Mouse (Mus musculus): ENCODE results near the gene Ablim1. TPM values are rescaled to one million over a fixed set of nuclear protein-coding genes. Genes with fewer than 3 reads are reported as not detected.
A peak's percentile ranks its signal among the peaks of the same experiment; 100 is the strongest.

The Ablim1 gene
- total RNA-seq, 2 experiments from 2014 or later = 50.9 to 59.8 TPM

DNA sequence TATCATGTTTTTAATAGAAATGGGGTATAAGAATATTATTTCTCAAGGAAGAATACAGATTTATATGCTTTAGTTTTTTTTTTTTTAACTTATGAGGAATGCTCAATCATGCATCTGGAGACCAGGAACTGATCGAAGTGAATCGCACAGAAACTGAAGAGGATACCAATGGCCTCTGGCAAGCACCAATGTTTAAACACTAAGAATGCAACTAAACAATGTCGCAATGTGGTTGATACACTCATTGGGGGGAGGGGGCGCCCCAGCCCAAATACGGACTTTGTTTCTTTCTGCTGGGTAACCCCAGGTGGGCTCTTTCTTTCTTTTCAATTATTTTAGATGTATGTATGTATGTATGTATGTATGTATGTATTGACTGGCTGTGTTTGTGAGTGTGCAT, 90.3 kb downstream of the Ablim1 start:
- DNase-seq (ENCODE audit: low spot score in 2 of 2) = no peak

DNA sequence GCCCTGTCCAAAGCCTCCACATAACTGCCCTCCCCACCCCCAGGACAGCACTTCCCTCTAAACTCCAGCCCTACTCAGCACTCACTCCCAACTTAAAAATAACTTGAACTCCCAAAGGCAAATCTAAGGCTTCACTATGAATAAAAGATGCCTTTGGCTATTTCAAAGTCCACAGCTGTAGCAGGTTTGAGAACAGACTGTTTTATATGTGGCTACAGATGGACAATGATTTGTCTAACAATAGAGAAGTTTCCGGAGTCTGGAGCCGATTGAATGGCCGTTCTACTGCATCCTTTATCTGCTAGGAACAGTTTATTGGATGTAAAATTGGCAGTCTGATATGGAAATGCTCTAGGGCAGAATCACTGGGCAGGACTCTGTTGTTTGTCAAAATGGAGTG, 91.0 kb downstream of the Ablim1 start:
- no peak for DNase-seq (ENCODE audit: low spot score in 2 of 2)

DNA sequence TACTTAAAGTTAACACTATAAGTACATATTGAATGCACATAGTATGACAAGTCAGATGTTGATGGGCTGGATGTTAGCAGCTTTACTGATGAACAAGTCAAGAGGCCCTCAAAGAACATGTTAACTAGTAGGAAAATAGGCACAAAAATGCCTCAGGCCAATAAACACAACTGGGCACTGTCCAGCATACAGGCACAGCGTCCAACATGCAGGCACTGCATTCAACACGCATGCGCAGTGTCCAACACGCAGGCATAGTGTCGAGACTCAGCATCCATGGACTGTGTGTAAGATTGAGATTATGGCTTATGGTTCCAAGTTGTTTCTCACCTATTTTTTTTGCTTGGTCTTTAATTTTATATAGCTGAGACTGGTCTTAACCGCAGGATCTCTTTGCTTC, 92.1 kb downstream of the Ablim1 start:
- DNase-seq (ENCODE audit: low spot score in 2 of 2) = no peak

DNA sequence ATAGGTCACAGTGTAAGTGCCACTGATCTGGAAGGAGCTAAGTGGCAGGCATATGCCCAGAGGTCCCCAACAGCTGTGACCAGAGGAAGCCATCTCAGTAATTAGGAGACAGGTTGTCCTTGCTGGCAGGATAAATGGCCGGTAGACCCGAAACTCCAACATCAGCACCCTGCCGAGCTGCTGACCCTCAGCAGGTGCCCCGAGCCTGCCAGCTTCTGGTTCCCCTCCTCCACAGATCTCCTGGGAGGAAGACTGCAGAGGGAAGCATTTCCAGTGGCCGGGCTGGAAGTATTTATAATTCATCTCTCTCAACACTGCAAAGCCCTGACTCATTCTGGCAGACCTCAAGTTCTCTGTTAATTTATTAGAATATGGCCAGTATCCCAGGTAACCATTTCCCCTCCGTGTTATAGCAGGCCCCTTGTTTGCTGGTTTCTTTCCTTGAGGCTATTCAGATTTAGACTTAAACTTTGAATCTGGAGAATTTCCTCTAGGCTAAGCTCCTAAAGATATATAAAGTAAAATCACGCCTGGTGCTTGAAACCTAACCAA, 93.0 kb downstream of the Ablim1 start:
- DNase-seq (ENCODE audit: low spot score in 2 of 2) = no peak

DNA sequence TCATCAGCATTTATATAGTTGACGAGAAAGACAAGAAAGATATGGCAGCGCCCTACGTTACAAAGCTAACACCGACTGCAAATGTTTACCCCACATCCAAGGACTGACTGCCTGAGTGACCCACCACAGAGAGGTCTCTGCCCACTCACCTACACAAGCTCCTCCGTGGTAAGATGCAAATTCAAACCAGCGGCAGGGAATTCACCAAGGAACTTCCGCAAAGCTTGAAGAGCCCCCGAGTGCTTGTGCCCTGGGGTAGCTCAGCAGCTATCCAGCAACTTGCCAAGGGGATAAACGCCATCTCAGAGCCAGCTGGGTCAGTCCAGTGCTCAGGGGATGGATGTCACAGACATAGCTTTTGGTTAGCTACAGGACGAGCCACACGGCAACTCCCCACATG, 95.0 kb downstream of the Ablim1 start:
- no peak for DNase-seq (ENCODE audit: low spot score in 2 of 2)

DNA sequence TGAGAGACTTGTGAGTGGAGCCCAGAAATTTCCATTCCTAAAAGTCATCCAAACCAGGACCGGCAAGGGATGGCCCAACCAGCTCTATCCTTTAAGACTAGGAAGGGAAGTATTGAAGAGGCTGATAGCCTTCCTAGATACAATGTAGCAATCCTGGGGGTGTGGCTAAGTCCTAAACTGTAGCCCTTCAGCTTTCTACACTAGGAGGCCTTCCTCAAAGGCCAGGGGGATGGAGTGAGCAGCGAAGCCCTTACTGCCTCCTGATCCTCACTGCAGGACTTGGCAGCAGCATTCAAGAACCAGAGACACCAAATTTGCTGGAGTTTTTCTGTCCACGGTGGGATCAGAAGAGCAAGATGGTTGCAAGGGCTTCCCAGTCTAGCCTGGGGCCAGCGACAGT, 97.6 kb downstream of the Ablim1 start:
- DNase-seq (ENCODE audit: low spot score in 2 of 2) = no peak

DNA sequence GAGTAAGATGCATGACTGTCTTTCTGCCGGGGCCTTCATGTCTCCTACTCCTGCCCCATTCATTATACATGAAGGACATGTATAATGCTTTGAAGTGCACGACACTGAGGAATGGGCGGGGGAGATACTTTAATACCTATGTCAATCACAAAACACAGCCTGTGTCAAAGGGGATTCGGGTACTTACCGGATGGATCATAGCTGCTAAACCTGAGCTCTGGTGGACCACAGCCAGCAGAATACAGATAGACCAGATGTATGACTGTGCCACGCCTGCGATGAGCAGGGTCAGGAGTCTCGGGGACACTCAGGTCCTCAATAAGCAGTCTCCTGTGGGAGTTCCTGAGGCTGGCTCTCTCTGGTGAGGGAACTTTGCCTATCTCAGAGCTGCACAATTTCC, 99.2 kb downstream of the Ablim1 start:
- DNase-seq (ENCODE audit: low spot score in 2 of 2) = no peak

DNA sequence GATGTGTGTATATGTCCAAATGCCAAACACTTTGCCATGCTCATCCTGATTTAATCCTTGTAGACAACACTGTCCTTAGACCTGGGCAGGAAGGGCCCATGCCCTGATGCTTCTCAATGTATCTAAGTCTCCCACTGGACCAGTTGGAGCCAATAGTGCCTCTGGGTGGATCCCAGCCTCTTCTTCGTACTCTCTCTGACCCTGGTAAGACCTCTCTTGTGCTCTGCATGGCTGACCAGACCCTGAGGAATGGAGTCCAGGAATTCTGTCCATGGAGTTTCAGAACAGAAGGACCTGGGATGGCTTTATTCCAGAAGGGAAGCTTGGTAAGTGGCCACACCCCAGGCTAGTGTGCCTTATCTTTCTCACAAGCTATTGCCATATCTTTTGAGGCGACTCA, 102.3 kb downstream of the Ablim1 start:
- no peak for DNase-seq (ENCODE audit: low spot score in 2 of 2)

DNA sequence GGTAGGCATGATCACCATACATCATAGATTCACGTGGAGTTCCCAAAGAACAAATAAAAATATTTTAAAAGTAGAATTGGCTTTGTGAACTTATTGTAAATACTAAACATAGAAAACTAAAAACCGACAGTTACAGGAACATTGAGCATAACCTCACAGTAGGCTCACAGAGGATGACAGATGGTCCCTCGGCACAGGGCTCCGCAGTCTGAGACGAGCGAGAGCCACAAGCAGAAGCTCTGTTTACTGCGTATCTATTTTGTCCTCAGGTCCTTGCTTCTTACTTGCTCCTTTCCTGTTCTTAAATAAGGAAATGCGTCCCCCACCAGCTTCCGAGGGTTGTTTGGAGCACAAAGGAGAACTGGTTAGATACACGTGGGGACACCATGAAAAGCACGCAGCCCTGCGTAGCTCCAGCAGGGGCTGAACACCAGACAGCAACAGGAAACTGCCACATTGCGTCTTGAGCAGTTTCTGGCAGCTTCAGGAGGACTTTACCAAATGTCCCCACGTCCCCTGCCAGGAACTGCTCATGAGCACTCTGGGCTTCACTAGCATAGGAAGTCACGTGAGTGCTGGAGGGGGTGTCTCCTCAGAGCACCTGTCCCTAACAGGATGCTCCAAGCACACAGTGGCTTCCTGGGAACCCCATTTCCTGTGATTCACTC, 103.1 kb downstream of the Ablim1 start:
- DNase-seq (ENCODE audit: low spot score in 2 of 2) = no peak

DNA sequence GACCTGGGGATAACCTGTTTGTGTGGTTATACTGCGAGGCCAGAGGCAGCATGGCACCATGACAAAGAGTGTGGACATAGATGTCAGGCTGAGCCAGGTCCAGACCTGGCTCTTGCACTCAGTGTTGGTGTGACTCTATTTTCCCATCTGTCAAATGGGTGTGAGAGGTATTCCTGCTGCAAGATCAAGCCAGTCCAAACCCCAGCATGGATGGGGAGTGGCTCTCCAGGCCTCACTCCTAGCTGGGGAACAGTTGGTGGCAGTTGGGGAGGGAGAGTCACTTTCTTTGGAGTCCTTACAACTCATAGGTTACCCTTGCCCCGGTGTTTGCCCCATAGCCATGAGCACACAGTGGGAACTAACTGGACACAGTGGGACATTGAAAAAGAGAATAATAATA, 103.8 kb downstream of the Ablim1 start:
- no peak for DNase-seq (ENCODE audit: low spot score in 2 of 2)

DNA sequence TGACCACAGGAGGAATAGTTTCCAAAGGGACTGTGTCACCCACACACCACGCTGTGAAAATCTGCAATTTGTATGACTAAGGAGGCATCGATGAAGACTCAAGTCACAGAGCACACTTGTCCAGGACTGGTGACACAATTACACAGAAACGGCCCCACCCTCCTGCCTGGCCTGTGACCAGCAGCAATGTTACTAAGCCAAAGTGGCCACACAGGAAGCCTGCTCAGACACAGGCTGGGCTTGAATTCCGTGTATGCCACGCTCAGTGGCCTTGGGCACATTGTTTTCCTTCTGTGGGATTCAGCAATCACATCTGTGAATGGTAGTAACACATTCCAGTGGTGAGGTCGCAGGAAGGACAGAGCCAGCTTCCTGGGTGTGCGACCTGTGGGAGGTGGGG, 110.6 kb downstream of the Ablim1 start:
- DNase-seq (ENCODE audit: low spot score in 2 of 2) = no peak

DNA sequence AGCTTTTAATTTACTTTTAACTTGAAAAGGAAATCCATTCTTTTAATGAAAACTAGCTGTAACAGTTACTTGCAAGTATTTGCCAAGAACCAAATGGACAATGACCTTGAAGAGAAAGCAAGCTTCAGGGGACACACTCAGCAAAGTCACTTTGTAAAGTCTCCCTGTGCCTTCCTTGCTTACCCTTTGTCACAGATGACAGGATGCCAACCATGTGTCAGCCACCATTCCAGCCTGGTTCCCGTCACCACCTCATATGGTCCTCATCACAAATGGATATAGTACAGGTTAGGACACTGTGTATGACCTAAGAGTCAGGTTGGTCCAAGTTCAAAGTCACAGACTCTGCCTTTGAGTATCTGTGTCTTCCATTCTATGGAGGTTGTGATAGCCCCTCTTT, 112.2 kb downstream of the Ablim1 start:
- DNase-seq (ENCODE audit: low spot score in 2 of 2) = no peak

DNA sequence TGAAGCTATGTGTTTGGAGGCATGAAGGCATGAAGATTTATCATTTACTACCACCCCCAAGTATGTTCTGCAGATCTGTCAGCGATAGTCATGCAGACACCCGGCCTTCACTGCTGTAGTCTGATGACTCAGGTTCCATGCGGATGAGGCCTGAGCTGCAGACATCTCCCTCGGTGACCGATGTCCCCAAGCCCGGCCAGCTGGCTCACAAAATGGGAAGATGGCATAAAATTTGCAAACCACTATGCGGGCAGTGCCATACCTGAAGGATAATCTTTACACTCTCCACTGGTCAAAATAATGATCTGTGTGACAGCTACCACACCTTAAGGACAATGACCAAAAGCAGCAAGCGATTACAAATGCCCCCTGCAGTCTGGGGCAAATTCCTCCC, 113.6 kb downstream of the Ablim1 start:
- no peak for DNase-seq (ENCODE audit: low spot score in 2 of 2)

DNA sequence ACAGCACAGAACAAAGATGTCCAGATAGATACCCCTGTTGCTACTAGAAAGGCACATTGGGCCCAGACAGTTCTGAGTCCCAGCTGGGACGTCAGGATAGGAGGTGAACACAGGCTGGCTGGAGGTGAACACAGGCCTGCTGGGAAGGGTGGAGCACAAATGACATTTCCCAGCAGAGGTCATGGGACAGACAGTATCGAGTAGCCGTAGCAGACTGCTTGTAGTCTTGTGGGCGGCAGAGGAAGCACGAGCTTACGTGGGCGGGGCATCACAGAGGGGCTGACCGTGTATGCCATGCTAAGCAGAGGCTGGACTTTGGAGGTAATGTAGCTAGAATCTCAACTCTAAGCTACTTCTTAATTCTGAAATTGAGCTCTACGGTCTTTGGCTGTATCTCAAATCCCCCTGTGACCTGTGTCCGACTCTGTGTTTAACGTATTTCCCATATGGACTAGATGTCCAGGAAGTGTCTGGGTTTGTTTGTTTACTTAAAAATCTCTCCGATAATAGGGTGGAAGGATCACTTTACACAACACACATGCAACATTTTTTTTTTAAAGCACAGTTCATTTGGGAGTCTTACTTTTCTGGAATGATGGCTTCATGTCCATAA, 114.1 kb downstream of the Ablim1 start:
- no peak for DNase-seq (ENCODE audit: low spot score in 2 of 2)

DNA sequence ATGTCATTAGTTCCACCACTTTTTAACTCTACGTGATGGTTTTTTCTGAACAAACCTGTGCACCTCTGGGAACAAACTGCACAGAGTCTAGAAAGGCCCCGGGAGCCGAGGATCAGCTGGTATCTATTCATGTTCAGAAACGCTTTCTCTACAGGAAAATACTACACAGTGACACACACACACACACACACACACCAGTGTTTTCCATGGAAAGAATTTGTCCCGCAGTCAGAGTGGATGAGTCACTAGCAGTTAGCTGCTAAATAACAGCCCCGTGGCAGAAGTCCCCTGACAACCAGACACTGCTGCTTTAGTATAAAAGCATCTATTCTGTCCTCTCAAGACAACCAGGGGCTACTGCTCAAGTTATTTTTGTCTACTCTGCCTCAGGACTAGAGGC, 115.4 kb downstream of the Ablim1 start:
- DNase-seq (ENCODE audit: low spot score in 2 of 2) = no peak

DNA sequence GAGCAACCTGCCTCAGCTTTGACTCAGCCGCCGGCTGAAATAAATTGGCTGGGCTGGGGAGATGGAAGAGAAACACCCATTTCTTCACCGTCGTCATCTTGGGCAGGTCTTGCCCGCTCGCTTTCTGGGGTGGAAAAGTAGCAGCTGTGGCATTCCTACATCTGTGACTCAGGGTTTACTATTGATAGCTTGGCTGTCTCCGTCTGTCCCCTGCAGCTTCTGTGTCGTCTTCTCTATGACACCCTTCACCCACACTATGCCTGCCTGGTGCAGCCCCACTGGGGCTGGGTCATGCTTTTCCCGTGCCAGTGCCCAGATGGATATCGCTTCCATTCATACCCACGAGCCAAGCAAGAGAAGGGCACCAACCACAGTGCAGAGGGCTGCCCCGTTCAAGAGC, 116.2 kb downstream of the Ablim1 start:
- no peak for DNase-seq (ENCODE audit: low spot score in 2 of 2)

DNA sequence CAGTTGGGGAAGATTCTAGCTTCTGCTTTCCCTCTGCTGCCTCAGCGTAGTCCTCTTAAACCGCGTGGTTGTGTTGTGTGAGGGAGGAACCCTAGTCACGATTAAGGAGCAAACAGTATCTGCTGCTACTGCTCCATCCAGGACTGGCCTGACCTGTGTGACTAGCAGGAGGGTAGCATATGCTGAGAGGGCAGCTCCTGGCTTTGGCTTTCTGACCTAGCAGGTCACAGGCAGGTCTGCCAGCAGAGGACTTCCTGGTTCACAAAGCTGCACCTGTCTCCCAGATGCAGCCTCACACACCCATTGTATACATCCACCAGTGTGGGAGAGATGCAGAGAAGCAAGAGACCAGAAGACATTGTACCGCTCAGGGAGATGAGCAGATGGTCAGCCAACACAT, 116.7 kb downstream of the Ablim1 start:
- DNase-seq (ENCODE audit: low spot score in 2 of 2) = no peak

DNA sequence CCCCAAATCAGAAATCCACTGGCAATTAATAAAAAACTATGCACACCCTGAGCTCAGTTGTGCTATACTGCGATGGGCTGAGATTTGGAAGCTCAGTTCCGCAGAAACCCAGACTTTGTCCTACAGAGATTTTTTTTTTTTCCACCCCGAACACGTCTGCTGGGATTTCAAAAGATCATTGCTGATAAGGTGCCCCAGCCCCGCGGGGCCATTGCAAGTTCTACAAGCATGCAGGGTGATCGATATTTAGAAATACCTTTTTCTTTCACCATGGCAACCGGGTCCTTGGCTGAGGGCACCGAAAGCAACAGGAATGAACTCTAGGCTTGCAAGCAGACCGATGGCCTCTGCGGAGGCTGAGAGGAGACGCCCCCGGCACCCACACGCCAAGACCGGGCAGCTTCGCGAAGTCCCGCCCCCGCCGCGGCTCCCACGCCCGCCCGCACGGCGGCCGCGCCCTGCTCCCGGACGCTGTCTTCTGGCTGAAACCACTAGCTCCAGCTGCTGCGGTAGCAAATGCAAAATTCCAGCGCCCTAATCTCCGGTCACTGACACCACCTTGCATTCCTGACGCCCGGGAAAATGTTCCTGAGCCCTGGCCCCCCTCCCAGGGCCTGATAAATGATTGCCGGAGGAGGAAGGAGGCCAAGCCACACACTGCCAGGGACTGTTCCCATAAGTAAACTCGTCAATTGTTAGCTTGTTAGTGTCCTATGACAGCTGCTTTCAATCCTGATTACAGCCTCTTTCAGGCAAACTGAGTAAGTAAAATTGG, 117.5 kb downstream of the Ablim1 start:
- DNase-seq (ENCODE audit: low spot score in 2 of 2) = peak in 1 of 2 experiments; percentile 20

DNA sequence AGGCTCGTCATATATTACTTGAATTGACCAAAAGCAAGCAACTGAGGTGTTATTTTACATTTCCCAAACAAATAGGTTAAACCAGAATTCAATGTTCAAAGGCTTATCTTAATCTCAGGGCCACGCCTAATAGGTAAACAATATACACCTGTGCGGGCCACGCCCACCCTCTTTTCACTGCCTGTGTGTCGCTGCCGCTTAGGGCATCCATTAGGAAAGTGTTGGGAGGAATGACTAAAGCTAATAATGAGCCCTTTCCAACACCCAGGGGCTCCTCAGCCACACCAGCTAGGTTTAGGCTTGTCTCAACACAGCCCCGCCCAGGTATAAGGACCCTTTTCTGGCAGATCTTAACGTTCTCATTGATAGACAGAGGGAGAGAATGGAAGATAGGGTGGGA, 118.1 kb downstream of the Ablim1 start:
- DNase-seq (ENCODE audit: low spot score in 2 of 2) = no peak

DNA sequence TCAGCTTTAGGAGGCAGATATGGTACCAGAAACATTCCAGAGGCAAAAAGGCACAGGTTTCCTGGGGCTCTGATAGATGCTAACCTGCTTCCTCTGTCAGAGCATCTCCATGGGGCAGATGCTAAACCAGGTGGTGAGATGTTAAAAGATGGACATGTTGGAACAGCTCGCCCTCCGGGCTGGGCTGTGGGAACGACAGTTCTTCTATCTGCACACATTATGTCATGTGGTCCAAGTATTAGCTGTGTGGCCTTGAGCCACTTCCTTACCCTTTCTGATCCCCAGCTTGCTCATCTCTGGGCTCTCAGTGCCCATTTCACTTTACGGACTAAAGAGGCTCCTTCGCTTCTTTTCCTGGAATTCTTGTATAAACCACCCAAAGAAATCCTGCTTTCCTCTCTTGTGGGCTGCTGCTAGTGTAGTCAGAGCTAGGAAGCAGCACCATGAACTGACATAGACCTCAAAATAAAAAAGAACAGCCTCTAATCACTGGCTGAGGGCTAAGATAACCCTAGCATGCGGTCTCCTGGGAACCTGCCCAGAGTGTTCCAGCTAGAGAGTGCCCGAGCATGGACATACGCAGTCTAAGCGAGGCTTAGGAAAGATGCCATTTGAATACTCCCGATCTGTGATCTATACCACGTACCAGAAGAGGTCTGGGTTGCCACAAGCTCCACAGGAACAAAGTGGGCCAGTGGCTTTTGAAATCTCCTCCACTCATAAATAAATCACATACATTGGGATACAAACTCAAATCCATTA, 119.4 kb downstream of the Ablim1 start:
- DNase-seq (ENCODE audit: low spot score in 2 of 2) = no peak

DNA sequence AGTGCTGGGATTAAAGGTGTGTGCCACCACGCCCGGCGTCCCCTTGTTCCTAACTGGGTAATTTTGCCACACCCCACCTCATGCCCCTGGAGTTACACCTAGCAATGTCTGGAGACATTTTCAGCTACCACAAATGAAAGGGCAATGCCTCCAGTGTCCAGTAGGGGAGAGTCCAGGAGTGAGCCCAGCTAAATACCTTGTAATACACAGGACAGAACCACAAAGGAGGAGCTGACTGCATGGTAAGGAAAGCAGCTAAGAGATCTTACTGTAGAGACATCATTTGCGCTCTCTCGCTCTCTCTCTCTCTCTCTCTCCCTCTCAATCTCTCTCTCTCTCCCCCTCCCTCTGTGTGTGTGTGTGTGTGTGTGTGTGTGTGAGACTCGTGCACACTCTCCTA, 120.8 kb downstream of the Ablim1 start:
- no peak for DNase-seq (ENCODE audit: low spot score in 2 of 2)

DNA sequence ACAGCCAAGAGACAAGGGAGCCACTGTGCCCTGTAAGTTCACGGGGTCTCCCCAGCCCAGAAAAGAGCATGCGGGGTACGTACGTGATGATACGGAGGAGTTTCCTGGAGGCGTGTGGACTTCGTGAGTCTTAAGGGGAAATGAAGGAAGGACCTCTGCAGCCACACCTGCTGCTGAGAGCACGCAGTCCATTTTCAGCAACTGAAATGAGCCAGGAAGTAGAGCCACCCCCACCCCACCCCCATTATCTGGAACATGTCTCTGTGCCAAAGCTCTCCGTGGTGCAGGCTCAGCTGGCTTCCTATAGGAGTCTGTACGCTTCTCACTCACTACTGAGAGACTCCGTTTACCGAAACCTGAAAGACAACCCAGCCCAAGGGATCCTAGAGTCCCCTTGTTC, 121.3 kb downstream of the Ablim1 start:
- DNase-seq (ENCODE audit: low spot score in 2 of 2) = no peak
